Mouse (Mus musculus) lung, postnatal 25 days (tissue): ENCODE measurements around the gene Frem1.

Experiments
- DNase-seq: peaks from one replicate; pipeline ENCODE4 v3.0.0; 2022; ENCODE audit warnings: low spot score

Frem1 gene

GRCm38 (mm10) chr4:83030097-83030496, 22.0 kb downstream of the Frem1 start:
- DNase-seq = no peak

- DNase-seq = no peak
These were observed 31.2 kb downstream of the Frem1 start for GRCm38 (mm10) chr4:83020759-83021555.

GRCm38 (mm10) chr4:83018111-83019105, 33.7 kb downstream of the Frem1 start:
- DNase-seq = no peak

GRCm38 (mm10) chr4:83014538-83014937, 37.6 kb downstream of the Frem1 start:
- DNase-seq = peak; percentile 1

GRCm38 (mm10) chr4:83004086-83004485, 48.1 kb downstream of the Frem1 start:
- DNase-seq = no peak

- DNase-seq = no peak
These were observed 60.1 kb downstream of the Frem1 start for GRCm38 (mm10) chr4:82992042-82992441.

- no peak for DNase-seq
These were observed 61.0 kb downstream of the Frem1 start for GRCm38 (mm10) chr4:82990973-82991695.

- no peak for DNase-seq
These were observed 79.8 kb downstream of the Frem1 start for GRCm38 (mm10) chr4:82972381-82972780.

GRCm38 (mm10) chr4:82970901-82971648, 81.1 kb downstream of the Frem1 start:
- no peak for DNase-seq

GRCm38 (mm10) chr4:82961024-82961423, 91.1 kb downstream of the Frem1 start:
- no peak for DNase-seq

GRCm38 (mm10) chr4:82957827-82958538, 94.2 kb downstream of the Frem1 start:
- peak; percentile 4 for DNase-seq

GRCm38 (mm10) chr4:82953992-82954391, 98.1 kb downstream of the Frem1 start:
- no peak for DNase-seq

- DNase-seq = no peak
These were observed 102.6 kb downstream of the Frem1 start for GRCm38 (mm10) chr4:82949511-82949910.

- no peak for DNase-seq
These were observed 105.4 kb downstream of the Frem1 start for GRCm38 (mm10) chr4:82946721-82947120.

GRCm38 (mm10) chr4:82946276-82946612, 105.9 kb downstream of the Frem1 start:
- no peak for DNase-seq

GRCm38 (mm10) chr4:82945572-82946275, 106.4 kb downstream of the Frem1 start:
- no peak for DNase-seq

- no peak for DNase-seq
These were observed 111.5 kb downstream of the Frem1 start for GRCm38 (mm10) chr4:82940680-82941079.

GRCm38 (mm10) chr4:82940248-82940647, 111.9 kb downstream of the Frem1 start:
- no peak for DNase-seq

- DNase-seq = peak; percentile 25
These were observed 117.8 kb downstream of the Frem1 start for GRCm38 (mm10) chr4:82934308-82934707.

- peak; percentile 69 for DNase-seq
These were observed 118.4 kb downstream of the Frem1 start for GRCm38 (mm10) chr4:82933698-82934210.
